Mouse (Mus musculus) E14TG2a.4 (cell line): ENCODE data around the gene Pinlyp.

Source experiments
- CTCF ChIP-seq: conservative IDR thresholded peaks from 2 replicates; pipeline ENCODE4 v1.5.1; 2014; ENCODE audit warnings: low read length
- NANOG ChIP-seq: IDR thresholded peaks from 2 replicates; pipeline ENCODE4 v1.6.1; 2014; ENCODE audit warnings: borderline replicate concordance, low read length, mixed read lengths

DNA sequence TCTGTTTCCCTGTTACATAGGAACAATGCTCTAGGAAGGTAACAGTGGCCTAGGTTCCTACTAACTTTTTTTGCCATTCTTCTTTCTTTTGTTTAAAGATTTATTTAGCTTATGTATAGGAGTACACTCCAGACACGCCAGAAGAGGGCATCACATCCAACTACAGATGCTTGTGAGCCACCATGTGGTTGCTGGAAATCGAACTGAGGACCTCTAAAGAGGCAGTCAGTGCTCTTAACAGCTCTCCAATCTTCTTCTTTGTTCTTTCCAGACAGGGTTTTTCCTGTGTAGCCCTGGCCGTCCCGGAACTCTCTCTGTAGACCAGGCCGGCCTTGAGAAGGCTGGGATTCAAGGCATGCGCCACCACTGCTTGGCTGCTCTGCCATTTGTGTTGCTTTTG is 20.9 kb downstream of the Pinlyp start:
- TF ChIP-seq CTCF = no peak; the same call in 1 of the 2 replicates
- TF ChIP-seq NANOG = no peak
